Mouse (Mus musculus) cerebellum, adult 8-10 months (tissue): ENCODE data around the gene Cbl.
A peak's percentile ranks its signal among the peaks of the same experiment; 100 is the strongest.

ENCODE experiments used
- DNase-seq: peaks from one replicate; pipeline ENCODE4 v3.0.0; 2022

Gene Cbl

DNA sequence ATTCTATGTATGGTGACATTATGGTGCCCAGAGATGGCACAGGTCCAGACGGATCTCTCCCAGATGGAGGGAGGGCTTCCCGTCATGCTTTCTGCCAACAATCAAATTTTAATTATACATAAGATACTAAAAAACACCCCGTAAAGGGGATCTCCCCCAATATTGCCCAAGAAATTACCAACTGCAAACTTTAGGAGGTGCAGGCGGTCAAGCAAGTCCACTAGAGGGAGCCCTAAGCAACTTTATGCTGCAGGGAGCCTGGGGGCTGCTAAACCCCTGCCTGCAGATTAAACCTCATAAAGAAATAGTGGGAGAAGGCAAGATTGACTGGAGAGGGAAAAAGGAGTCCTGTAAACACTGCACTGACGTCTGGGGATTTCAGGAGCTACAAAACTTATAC is 5.6 kb upstream of the Cbl start:
- DNase-seq: peak; percentile 45

DNA sequence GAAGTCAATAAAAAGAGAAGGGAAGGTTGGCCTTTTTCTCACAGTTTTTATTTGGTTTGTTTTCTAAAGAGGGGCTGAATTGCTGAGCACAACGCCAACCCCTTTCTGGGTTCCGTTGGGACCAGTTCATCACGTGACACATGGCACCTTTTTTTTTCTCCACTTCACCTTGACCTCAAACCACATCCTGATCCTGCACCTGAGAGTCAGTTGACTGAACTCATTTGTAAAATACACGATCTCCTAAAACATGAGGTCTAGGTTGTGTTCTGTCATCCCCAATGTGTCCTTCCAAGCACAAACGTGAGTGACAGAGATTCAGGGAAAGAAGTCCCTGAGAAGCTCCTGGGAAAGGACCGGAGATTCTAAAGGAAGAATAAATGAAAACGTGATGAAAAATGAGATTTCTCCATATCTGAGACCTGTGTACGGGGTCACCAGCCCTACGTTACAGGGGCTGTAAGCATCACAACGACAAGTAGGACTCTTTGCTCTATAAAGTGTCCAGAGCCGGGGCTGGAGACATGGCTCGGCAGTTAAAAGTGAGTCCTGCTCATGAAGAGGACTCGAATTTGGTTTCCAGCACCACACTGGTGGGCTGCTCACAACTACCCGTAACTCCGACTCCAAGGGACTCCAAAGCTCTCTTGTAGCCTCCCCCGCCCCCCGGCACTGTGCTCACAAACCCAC is 4.8 kb upstream of the Cbl start:
- no peak for DNase-seq

DNA sequence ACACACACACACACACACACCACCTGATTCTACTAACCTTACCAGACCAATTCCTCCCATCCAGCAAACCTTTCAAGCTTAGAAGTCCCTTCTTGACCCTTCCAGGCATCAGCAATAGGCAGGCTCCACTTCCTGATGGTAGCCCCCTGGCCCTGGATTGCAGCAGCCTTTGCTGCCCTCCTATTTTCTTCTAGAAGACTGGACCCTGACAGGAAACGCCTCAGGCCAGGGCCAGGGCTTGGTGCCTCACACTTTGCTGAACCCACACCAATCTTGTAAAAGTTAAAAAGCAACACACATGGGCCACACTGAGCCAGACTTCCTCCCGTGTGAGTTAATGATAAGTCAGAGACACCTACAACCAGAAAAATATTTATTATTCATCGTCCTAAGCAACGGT is 3.3 kb upstream of the Cbl start:
- no peak for DNase-seq

DNA sequence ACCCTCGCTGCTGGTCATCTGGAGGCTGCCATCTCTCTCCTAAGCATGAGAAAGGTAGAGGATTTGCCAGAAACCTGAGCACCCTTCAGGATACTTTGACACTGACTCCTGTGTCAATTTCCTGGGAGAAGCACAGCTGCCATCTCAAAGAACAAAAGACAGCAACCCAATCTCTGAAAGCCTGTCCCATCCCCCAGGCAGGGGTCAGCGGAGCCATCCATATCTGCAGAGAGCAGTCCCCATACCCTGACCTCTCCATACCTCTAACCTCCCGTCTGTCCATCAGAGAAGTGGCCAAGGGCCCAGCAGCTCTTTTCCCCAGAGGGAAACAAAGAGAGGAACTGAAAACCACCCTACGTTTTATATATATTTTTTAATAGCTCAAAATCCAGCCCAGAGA is 2.8 kb upstream of the Cbl start:
- DNase-seq: no peak

DNA sequence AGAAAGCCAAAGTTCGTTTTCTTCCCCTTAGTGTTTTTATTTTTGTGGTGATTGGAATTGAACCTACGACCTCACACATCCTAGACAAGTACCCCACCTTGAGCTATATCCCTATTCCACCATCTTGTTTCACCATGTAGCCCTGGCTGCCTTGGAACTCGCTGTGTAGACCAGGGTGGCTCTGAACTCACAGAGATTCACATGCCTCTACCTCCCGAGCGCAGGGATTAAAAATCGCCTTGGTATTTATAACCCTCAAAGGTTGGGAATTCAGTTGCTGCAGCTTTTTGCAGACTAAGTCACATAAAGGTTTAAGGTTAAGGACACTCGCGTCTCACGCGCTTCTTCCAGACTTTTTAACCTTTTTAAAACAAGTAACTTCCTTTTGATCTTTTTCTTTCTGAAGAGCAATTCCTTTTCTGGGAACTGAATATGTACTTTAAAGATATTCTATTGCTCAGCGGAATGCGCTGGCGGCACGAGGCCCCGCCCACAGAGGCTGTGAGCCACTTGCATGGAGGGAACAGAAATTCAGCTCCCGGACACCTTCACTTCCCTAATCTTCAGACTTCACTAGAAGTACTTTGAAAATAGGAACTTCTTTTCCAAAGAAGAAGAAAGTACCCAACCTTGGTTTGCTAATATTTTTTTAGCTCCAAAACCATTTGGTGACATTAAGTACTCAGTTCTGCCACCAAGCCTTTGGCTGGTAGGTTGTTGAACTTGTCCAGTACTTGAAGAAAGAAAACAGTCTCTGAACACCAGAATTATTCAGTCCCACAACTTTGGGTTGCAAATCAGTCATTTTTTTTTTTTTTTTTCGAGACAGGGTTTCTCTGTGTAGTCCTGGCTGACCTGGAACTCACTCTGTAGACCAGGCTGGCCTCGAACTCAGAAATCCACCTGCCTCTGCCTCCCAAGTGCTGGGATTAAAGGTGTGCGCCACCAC is 904 bp upstream of the Cbl start:
- peak; percentile 28 for DNase-seq

DNA sequence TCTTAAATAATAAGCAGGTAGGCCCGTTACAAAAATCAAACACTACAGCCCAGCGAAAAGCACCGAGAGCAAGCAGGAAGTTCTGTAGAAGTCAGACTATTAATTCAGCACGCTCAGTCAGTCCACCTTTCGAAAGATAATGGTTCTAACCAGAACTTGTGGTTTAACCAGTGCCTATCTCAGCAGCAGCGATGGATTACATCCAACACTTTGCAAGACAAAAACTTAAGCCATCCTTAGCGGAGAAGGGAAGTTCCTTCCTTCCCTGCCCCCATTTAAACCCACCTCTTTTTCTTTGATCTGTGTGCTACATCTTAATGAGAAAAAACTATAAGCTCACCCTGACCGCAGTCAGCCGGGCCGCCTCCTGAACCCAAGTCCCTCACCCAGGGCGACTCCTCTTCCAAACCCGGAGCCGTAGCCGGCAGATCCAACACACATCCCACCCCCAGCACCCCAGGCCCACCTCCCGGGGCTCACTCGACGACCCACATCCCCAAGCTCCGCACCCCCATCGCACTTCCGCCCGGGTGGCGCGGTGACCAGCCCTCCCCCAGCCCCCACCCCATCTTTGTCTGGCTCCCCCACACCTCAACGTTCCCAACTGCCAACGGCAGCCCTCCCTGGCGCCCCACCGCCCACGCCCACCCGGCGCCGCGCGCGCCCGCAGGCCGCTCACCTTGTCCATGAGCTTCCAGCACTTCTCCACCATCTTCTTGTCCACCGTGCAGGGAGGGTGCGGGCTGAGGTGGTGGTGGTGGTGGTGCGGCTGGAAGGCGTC is 638 bp downstream of the Cbl start:
- peak; percentile 36 for DNase-seq

DNA sequence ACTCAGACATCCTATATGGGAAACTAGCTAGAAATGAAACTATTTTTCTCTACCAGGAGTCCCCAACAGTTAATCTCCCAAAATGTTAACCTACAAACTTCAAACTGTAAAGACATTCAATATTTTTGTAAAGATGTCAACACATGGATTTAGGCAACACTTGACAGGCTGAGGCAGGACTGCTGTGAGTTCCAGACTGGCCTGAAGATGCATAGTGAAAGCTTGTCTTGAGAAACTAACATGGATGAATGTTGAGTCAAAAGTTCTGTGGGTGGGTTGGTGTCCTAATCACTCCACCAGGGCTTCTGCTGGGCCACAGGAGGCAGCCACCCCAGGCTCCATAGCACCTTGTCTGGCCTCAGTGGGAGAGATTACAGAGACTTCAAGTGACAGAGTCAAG is 2.2 kb downstream of the Cbl start:
- DNase-seq: no peak

DNA sequence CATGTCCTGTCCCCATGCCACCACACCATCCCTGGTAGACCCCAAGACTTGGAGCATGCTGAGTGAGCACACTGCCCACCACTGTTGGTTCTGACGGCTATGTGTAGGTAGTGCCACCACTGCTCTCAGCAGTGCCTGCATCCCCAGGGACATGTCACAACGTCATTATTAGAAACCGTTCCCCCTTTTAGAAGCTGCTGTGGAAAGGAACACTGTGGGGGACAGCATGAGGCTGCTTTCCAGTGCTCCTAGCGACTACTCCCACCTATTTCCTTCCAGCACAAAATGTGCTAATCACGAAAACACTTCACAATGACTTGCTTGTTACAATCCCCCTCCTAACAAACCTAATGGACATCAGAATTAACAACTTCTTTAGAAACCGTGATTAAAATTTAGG is 7.9 kb downstream of the Cbl start:
- DNase-seq: no peak

DNA sequence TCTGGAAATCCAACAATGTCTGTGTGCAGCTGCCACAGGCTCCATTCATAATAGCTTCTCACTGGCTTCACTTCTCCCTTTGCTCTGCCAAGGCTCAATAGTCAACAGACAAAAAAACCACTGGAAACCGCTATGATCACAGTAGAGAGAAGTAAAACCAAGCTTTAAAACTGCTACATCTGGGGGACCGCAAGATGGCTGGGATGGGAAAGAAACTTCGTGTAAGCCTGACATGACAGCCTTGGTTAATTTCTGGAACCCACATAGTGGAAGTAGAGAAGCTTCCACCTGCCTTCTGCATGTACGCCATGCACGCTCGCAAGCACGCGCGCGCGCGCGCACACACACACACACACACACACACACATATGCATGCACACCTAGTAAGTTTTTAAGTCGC is 20.3 kb downstream of the Cbl start:
- no peak for DNase-seq

DNA sequence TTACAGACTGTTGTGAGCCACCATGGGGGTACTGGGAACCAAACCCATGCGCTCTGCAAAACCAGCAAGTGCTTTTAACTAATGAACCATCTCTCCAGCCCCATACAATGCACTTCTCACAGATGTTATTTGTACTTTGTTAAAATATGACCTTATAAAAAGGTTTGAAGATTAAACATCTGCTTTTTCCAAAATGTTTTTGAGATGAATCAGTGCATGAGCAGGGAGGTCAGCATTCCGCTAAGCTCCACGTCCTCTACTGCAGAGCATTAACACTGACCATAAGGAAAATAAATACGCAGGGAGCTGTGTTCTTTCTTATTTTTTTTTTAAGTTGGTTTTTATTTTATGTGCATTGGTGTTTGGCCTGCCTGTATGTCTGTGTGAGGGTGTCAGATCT is 21.4 kb downstream of the Cbl start:
- no peak for DNase-seq

DNA sequence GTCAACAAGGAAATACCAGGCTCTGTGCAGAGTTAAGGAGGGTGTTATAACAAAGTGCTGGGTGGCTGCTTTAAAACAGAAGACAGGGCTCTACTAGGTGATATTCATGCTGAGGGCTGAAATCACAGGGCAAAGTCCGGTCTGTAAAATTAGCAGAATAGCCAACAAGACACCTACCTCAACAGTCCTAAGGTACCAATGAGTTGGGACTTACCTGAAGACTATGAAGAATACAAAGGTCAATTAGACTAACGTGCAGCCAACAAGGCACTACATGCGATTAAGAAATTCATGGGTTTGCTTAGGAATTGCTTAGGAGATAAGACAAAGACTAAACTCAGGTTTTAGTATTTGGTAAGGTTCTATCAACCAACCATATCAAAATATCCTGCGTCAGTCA is 24.4 kb downstream of the Cbl start:
- DNase-seq: no peak

DNA sequence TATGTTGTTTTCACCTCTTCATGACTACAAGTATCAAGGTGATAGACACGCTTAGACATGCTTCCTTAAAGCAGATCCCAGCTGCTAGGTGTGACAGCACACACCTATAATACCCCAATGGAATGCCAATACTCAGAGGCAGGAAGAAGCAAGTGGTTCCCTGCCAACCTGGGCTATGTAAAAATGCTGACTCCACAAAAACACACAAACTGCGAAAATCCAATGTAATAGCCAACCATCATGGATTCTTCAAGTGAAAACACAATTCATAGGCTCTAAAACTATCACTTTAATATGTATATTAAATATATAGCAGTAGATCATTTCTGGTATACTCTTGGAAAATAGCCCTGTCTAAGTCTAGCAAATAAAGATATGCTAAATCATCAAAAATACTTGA is 26.0 kb downstream of the Cbl start:
- DNase-seq: no peak

DNA sequence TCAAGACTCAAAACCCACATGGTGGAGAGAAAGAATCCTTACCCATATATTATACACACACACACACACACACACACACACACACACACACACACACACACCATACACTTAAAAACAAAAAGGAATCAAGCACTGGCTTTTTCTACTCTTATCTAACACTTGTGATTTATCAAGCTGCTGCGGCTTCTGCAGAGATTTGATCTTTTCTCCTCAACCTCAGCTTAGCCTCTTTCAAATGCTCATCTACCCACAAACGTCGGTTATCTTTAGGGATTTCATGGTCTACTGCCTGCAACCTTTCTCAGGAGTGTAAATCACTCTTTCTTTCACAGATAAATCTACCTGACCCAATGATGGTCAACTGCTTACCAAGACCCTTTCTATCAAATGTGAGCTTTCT is 33.4 kb downstream of the Cbl start:
- DNase-seq: no peak

DNA sequence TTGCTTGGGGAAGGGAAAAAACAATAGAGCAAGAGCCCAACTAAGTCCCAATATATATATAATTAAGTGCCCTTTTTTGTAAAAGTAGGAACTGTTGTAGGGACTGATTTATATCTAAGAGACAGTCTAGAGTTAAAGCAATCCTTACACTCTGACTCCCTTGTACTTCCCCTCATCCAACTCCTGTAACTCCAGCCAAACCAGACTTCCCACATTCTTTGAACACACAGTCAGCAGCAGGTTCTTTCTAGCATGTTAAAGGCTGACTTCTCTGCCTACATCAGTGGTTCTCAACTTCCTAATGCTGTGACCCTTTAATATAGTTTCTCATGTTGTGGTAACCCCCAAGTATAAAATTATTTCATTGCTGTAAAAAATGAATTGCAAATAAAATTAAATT is 34.3 kb downstream of the Cbl start:
- DNase-seq: no peak

DNA sequence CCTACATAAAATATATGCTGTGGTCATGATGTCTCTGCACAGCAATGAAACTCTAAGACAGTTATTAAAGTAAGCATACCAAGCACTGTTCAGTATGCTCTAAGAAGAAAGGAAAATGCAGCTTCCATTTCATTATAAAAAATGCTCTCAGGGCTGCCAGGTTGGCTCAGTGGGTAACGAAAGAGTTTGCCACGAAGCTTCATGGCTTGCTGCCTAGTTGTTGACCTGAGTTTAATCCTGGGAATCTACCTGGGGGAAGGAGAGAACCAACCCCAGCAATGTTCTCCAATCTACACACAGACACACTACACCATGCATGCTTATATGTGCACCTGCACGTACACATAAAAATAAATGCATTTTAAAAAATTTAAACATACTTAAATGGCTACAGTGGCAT is 34.7 kb downstream of the Cbl start:
- DNase-seq: peak; percentile 26

DNA sequence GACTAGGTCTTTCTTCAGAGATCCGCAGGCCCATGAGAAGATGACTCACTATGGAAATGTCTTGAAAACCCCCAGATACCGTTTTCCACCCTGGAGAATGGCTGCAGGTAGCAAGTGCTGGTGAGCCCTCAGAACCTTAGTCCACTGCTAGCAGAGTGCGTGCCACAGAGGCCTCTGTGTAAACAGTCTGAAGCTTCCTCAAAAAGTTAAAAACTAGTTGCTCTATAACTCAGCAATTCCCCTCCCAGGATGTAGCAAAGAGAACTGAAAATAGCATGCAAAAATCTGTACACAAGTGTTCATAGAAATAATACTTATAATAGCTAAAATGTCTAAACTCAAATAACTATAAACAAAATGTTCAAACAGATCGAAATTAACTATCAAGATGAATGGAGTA is 37.5 kb downstream of the Cbl start:
- DNase-seq: no peak

DNA sequence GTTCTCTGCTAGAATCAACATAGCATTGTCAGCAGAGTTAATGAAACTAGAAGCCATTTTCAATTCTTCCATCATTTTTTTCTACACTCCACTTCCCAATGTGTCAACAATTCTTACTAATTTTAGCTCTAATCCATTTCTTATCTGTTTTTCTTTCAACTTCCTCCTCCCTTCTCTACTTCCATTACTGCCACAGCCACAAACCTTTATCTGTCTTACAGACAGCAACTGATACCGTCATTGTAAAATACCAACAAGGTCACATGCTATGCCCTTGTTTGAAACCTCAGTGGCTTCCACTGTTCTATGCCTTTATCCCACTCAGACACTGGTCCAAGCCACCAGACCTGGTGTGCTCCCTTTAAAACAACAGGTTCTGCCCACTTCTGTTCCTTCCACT is 39.8 kb downstream of the Cbl start:
- DNase-seq: no peak

DNA sequence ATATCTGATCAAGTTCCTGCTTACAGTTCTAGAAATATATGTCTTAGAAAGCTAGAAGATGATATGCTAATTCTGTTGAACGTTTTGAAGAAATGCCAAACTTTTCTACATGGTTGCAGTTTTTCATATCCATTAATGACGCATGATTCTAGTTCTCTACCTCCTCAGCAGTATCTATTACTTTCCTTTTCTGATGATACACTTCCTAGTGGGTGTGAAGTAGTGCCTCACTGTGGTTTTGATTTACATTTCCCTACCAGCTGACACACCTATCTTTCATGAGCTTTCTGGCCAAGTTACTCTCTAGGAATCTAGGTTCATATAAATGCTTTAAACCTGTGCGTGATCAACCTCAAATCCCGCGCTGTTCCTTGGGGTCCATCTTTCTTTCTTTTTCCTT is 41.1 kb downstream of the Cbl start:
- no peak for DNase-seq

DNA sequence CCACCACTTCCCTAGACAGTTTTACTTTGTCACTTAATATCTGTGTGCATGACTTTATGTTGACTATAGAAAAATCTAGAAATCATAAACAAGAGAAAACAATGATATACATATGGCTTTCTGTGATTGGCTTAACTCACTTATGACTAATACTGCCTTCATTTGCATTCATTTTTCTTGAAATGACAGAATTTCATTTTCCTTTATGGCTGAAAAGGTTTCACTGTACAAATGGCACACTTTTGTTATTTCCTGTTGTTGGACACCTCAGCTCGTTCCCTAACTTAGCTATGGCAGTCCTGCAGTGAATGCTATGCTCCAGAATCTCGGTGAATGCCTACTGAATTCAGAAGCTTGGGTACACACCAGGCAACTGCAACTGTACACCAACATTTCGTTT is 41.5 kb downstream of the Cbl start:
- DNase-seq: no peak

DNA sequence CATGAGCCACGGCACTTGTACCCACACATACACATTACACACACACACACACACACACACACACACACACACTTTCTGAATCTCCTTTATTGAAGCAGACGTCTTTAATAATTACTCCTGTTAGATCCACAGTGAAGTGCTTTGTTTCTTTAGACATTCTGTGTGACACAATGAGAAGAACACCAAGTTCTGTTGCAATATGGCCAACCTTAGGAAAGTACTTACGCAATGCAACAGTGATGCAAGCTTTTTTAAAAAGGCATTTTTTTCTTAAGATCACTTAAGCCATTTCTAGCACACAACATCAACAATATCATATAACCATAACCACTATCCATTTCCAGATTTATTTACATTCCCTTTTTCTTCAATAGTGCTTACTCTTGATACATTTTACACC is 42.7 kb downstream of the Cbl start:
- no peak for DNase-seq

DNA sequence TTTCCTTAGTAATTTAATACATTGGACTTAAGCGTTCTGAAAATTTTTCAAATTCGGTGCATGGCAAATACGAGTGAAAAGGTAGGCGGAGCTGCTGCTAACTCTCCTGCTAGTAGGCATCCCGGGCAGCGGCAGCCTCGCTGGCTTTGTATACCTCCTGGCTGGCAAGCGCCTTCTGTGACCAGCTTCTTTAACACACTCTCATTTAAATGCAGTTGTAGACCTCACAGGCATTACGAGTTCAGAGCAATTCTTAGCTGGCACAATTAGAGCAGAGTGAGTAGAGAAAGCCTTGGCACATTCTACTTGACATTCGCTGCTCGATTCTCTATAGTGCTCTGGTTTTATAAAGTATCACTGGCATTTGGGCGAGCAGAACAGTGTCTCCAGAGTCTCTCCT is 45.6 kb downstream of the Cbl start:
- DNase-seq: no peak

DNA sequence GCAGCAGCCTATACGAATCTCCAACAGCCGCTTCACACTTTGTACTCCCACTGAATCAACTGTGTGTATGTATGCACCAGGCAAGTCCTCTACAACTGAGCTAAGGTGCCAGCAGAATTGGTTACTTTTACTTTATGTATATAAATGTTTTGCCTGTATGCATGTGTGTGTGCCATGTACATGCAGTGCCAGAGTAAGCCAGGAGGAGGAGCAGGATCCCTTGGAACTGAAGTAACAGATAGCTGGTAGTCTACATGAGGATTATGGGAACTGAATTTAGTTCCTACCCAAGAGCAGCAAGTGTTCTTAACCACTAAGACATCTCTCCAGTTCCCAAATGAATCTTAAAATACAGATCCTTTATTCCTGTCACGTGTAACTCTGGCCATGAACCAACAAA is 51.6 kb downstream of the Cbl start:
- no peak for DNase-seq

DNA sequence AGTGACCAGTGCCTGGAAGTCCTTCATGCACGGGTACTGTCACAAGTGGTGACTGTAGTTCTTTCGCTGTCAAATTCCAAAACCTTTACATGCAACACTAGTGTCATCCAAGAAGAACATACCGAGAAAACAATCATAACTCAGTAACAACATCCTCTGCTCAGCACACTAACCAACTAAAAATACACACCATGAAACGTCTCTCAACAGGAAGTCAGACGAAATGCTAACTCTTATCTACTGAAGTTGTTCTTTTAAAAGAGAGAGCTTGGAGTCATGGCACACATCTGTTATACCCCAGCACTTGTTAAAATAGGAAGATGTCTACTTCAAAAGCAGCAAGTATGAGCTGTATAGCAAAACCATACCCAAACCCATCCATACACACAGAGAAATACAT is 52.3 kb downstream of the Cbl start:
- DNase-seq: no peak

DNA sequence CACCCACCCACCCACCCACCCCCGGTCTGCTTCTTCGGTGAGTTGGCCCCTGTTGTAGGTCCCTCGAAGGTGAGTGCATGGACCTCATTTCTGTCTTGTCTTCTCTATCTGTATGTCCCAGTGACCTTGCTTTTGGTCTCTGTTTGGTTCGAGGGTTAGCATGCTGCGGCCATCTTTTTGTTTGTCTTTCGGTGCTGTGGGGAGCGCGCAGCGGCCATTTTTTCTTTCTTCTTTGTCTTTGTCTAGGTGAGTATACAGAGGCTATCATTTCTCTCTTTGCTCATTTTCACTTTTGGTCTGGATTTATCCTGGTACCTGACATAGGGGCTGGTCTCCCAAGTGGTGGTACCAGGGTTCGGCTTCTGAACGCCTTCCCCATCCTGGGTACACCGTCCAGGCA is 55.0 kb downstream of the Cbl start:
- no peak for DNase-seq
